Mouse (Mus musculus) urinary bladder, postnatal 14 days (tissue): ENCODE results near the gene Parva.

Experiments
- DNase-seq: peaks from one replicate; pipeline ENCODE4 v3.0.0; 2021; ENCODE audit warnings: low spot score

The Parva gene

GRCm38 (mm10) chr7:112427357-112428157, at the start of gene Parva:
Gene Parva, plus strand, starts transcription at chr7:112427505.
- DNase-seq: peak; percentile 77

- no peak for DNase-seq
Observed at GRCm38 (mm10) chr7:112378056-112378455, 49.2 kb upstream of the Parva start.

- DNase-seq: no peak
Observed at GRCm38 (mm10) chr7:112378476-112378875, 48.8 kb upstream of the Parva start.

- DNase-seq: no peak
Observed at GRCm38 (mm10) chr7:112386521-112386920, 40.8 kb upstream of the Parva start.

- no peak for DNase-seq
Observed at GRCm38 (mm10) chr7:112387876-112388275, 39.4 kb upstream of the Parva start.

GRCm38 (mm10) chr7:112388363-112388875, 38.9 kb upstream of the Parva start:
- DNase-seq: no peak

- no peak for DNase-seq
Observed at GRCm38 (mm10) chr7:112389611-112390251, 37.6 kb upstream of the Parva start.

- no peak for DNase-seq
Observed at GRCm38 (mm10) chr7:112390252-112390936, 36.9 kb upstream of the Parva start.

GRCm38 (mm10) chr7:112390937-112391605, 36.2 kb upstream of the Parva start:
- no peak for DNase-seq

GRCm38 (mm10) chr7:112397786-112398185, 29.5 kb upstream of the Parva start:
- no peak for DNase-seq

GRCm38 (mm10) chr7:112399425-112400170, 27.7 kb upstream of the Parva start:
- no peak for DNase-seq

GRCm38 (mm10) chr7:112400175-112400574, 27.1 kb upstream of the Parva start:
- peak; percentile 86 for DNase-seq

- no peak for DNase-seq
Observed at GRCm38 (mm10) chr7:112405061-112405460, 22.2 kb upstream of the Parva start.

- DNase-seq: no peak
Observed at GRCm38 (mm10) chr7:112405578-112405977, 21.7 kb upstream of the Parva start.

GRCm38 (mm10) chr7:112407597-112407996, 19.7 kb upstream of the Parva start:
- no peak for DNase-seq

GRCm38 (mm10) chr7:112409991-112410390, 17.3 kb upstream of the Parva start:
- no peak for DNase-seq

- no peak for DNase-seq
Observed at GRCm38 (mm10) chr7:112413286-112413685, 14.0 kb upstream of the Parva start.

GRCm38 (mm10) chr7:112416058-112416526, 11.2 kb upstream of the Parva start:
- no peak for DNase-seq

- no peak for DNase-seq
Observed at GRCm38 (mm10) chr7:112416730-112417513, 10.4 kb upstream of the Parva start.

GRCm38 (mm10) chr7:112417598-112417997, 9.7 kb upstream of the Parva start:
- no peak for DNase-seq
